Mouse (Mus musculus) erythroblast, embryonic 14.5 days (primary cell): Measurements from ENCODE around the gene Gm10577. TPM values are rescaled to one million over a fixed set of nuclear protein-coding genes. Genes with fewer than 3 reads are reported as not detected.

ENCODE experiments used
- H3K27me3 ChIP-seq: 2 replicates; pipeline ENCODE4 v1.6.1; 2012; ENCODE audit warnings: inconsistent platforms; ENCODE audit not compliant: control insufficient read depth
- H3K36me3 ChIP-seq: 2 replicates; pipeline ENCODE4 v1.6.1; 2012; ENCODE audit warnings: mild to moderate bottlenecking, inconsistent platforms; ENCODE audit not compliant: control insufficient read depth
- H3K4me1 ChIP-seq: 2 replicates; pipeline ENCODE4 v1.6.1; 2012; ENCODE audit warnings: inconsistent platforms; ENCODE audit not compliant: control insufficient read depth
- H3K4me3 ChIP-seq: replicated peaks from 2 replicates; pipeline ENCODE3; 2012; ENCODE audit warnings: moderate library complexity, mild to moderate bottlenecking, inconsistent platforms
- H3K9me3 ChIP-seq: 2 replicates; pipeline ENCODE4 v1.6.1; 2012; ENCODE audit warnings: low read length, inconsistent platforms, mixed read lengths; ENCODE audit not compliant: control insufficient read depth
- GATA1 ChIP-seq: IDR thresholded peaks from 2 replicates; pipeline ENCODE4 v1.6.1; 2012; ENCODE audit warnings: low read length, inconsistent platforms, mixed read lengths
- TAL1 ChIP-seq: IDR thresholded peaks from 3 replicates; pipeline ENCODE4 v1.6.1; 2012; ENCODE audit warnings: low read length, inconsistent platforms, mixed read lengths
- polyA plus RNA-seq: library from polyadenylated mRNA; stranded (reverse); fragments of >175 nt; gene quantifications from 2 replicates; pipeline ENCODE4 v1.2.3, GENCODE M21; 2012

The Gm10577 gene
- polyA plus RNA-seq = not detected in 2 replicates

DNA sequence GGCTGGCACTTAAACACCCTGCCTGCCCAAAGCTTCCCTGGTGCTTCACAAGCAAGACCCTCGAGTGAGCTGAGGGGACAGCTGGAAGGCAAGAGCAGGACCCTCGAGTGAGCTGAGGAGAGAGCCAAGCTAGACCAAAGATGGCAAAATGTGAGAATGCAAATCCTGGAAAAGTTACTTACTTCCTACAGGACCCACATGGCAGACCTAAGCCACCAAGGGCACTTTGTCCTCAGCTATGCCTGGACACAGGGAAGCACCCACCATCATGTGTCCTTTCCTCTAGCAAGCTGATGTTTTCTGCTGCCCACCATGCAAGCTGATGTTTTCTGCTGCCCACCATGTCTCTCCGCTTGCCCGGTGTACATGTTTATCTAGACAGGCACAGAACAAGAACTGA is at the start of gene Gm10577:
TSS of gene Gm10577 (minus strand) at position 101 of the 400 bp plus-strand sequence.
- no peak within 1 kb of the TSS for H3K4me3 ChIP-seq
- no peaks in the 10 kb centered on the region for H3K36me3 ChIP-seq
- H3K9me3 ChIP-seq = peaks cover 5% of the 10 kb centered on the region; the same call in 1 of the 2 replicates
- TF ChIP-seq GATA1 (no peak), TAL1 (no peak)
- H3K27me3 ChIP-seq = no peaks in the 10 kb centered on the region
- H3K4me1 ChIP-seq = peaks cover 3% of the 10 kb centered on the region

DNA sequence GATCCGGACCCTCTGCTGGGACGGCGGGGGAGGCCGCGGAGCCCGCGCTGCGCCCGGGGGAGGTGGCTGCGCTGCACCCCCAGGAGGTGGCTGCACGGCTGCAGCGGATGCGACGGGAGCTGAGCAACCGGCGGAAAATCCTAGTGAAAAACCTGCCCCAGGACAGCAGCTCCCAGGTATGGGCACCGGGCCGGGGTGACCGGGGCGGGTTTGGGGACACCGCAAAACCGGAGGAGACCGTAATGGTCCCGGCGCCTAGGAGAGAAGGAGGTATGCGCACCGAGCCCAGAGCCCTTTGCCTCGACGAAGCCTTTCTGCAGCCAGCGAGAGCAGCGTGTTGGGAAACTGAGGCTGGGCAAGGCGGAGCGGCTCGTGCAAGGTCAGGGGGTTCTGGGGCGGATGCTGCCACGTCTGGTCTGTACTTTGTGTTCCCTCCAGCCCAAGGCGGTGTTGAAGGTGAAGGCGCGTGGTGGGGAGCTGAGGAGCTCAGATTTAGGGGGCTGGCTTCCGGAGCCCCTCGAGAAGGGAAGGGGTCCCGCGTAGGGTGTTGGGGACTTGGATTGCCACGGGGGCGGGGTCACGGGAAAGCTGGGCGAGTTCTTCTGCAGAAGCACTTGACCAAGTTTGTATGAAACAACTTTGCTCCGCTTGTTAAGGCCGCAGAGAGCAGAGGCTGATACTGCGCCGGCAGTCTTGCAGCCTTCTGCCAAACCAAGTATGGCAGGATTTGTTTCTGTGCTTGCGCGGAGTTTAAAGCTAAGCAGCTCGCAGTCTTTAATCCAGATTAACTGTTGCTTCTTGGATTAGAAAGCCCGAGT is 48.9 kb upstream of the Gm10577 start:
- Histone ChIP-seq H3K4me3 (peak overlapping the region; percentile 46), H3K4me1 (peaks cover 6% of the 10 kb centered on the region), H3K36me3 (no peaks in the 10 kb centered on the region), H3K9me3 (no peaks in the 10 kb centered on the region), H3K27me3 (peaks cover 53% of the 10 kb centered on the region)
- TF ChIP-seq TAL1 (no peak), GATA1 (no peak)

DNA sequence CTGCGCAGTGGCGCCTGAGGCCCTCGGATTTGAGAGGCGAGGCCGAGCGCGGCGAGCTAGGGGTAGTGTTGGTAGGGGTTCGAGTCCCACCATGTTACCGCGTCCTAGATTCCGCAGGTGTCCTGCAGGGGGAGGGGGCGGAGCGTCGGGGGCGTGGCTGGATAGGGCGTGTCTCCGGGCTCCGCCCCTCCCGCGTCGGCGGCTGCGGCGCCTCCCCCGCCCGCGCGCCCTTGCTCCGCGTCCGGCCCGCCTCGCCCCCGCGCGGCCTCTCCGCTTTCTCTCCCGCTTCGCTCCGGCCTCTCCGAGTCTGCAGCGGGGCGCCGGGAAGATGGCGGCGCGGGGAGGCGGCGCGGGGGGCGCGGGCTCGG is 48.3 kb upstream of the Gm10577 start, which contains the start of gene Raver2:
TSS of gene Raver2 (plus strand) at position 198 of the 368 bp plus-strand sequence.
- H3K9me3 ChIP-seq = no peaks in the 10 kb centered on the region
- peak within 1 kb of the TSS; percentile 46 for H3K4me3 ChIP-seq
- no peaks in the 10 kb centered on the region for H3K36me3 ChIP-seq
- peaks cover 53% of the 10 kb centered on the region for H3K27me3 ChIP-seq
- H3K4me1 ChIP-seq = peaks cover 6% of the 10 kb centered on the region
- TF ChIP-seq GATA1 (no peak), TAL1 (no peak)

DNA sequence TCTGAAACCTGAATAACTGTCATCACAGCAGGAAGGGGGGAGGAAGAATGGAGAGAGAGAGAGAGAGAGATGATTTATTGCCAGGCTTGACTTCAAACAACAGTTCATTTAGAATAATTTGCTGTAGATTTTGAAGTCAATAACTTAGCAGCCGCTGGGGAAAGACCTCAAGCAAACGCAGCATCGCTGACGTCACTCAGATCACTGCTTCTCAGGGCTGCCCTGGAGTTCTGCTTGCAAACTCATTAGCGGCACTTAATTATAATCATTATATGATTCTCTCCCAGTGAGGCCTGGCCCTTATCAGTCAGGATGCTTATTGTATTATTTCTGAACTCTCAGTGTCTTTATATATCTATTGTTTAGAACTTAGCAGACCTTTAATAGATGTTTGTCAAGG is 45.9 kb upstream of the Gm10577 start:
- TF ChIP-seq GATA1 (no peak), TAL1 (no peak)
- H3K36me3 ChIP-seq = no peaks in the 10 kb centered on the region

DNA sequence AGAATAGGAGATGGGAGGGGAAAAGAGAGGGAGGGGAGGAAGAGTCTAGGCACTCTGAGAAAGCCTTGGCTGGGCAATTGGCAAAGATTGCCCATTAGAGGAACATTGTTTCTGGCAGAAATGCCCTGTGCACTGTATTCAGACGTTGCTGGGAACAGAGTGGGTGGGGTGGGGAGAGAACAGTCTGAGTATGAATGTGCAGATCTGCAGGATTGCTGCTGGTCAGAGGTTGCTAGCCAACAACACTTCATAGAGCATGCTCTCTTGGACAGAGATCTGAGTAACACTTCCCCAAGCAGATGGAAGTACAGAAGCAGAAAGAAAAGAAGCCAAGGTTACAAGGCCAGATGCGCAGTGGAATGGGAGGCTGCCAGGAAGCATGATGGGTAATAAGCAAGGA is 41.6 kb upstream of the Gm10577 start:
- Histone ChIP-seq H3K9me3 (peaks cover 2% of the 10 kb centered on the region; the same call in 1 of the 2 replicates), H3K4me3 (no peak overlapping the region), H3K4me1 (no peaks in the 10 kb centered on the region), H3K27me3 (peaks cover 3% of the 10 kb centered on the region), H3K36me3 (no peaks in the 10 kb centered on the region)
- TF ChIP-seq GATA1 (no peak), TAL1 (no peak)

More for the DNA sequence above, 45.9 kb upstream of the Gm10577 start:
- peaks cover 42% of the 10 kb centered on the region for H3K27me3 ChIP-seq
- H3K4me3 ChIP-seq = no peak overlapping the region
- H3K4me1 ChIP-seq = peaks cover 6% of the 10 kb centered on the region
- peaks cover 2% of the 10 kb centered on the region; the same call in 1 of the 2 replicates for H3K9me3 ChIP-seq

DNA sequence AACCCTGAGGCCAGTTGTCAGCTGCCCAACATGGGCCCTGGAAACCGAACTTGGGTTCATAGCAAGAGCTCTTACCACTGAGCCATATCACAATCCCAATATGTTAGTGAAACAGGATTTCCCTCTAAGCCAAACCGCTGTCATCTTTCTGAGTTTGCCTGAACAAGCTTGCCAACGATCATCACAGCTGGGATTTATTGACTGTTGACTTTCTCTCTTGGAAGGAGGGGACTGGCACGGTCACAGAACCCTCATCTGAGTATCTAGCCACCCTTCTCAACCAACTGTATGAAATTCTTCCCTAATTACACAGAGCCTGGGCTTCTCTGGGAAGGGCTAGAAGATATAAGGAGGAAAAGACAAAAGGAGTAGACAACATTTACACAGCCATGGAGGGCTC is 26.1 kb upstream of the Gm10577 start:
- Histone ChIP-seq H3K4me1 (no peaks in the 10 kb centered on the region), H3K4me3 (no peak overlapping the region)
- TF ChIP-seq TAL1 = no peak
- no peak for TF ChIP-seq GATA1

DNA sequence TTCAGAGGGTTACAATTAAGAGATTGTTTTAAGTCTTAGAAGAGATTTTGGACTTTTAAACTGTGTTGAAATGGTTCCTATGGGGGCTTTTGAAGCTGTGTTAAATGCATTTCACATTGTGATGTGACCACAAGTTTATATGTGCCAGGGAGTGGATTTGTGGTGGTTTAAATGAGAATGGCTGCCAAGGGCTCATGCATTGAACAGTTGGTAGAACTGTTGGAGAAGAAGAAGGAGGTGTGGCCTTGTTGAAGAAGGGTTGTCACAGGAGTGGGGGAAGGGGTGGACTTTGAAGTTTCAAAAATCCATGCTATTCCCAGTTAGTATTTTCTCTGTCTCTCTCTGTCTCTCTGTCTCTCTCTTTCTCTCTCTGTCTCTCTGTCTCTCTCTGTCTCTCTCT is 23.7 kb upstream of the Gm10577 start:
- Histone ChIP-seq H3K4me3 (no peak overlapping the region), H3K4me1 (no peaks in the 10 kb centered on the region), H3K9me3 (no peaks in the 10 kb centered on the region), H3K27me3 (no peaks in the 10 kb centered on the region), H3K36me3 (no peaks in the 10 kb centered on the region)
- TF ChIP-seq TAL1 (no peak), GATA1 (no peak)

More for the DNA sequence above, 26.1 kb upstream of the Gm10577 start:
- H3K36me3 ChIP-seq = no peaks in the 10 kb centered on the region
- H3K9me3 ChIP-seq = no peaks in the 10 kb centered on the region
- no peaks in the 10 kb centered on the region for H3K27me3 ChIP-seq

DNA sequence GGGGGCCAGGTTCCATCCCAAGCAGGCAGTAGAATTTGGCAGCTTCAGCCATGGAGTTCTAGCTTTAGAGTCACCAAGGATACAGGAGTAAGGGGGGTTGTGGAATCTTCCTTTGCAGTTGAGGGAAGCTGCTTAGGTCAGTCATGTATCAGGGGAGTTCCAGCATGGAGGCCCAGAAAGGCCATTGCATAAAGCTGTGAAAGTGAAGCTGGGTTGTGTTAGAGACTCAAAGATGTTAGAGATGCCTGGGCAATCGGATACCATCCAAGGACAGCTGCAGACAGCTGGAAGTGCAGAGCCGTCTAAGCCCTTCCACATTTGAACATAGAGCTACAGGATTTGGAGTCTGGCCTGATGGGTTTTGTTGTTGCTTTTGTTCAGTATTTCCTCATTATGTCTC is 23.2 kb upstream of the Gm10577 start:
- Histone ChIP-seq H3K4me3 (no peak overlapping the region), H3K27me3 (no peaks in the 10 kb centered on the region), H3K9me3 (no peaks in the 10 kb centered on the region), H3K36me3 (no peaks in the 10 kb centered on the region), H3K4me1 (no peaks in the 10 kb centered on the region)
- TF ChIP-seq GATA1 (no peak), TAL1 (no peak)

DNA sequence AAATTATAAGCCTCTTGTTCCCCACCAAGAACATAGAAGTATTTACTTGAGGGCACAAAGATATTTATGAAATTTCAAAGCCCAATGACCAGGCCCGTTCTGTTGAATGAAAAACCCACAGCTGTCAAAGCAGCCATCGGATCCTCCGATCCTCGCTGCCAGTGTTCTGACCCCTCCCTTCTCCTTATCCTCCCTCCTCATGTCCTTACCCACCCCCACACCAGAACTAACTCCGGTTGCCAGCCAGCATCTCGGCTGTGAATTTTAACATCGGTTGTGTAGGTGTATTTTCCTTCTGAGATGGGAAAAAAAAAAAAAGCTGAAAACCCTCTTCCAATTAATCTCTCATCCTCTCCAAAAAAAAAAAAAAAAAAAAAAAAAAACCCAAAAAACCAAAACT is 16.7 kb upstream of the Gm10577 start:
- Histone ChIP-seq H3K27me3 (no peaks in the 10 kb centered on the region), H3K4me1 (no peaks in the 10 kb centered on the region), H3K36me3 (no peaks in the 10 kb centered on the region), H3K4me3 (no peak overlapping the region), H3K9me3 (no peaks in the 10 kb centered on the region)
- TF ChIP-seq GATA1 (no peak), TAL1 (no peak)

DNA sequence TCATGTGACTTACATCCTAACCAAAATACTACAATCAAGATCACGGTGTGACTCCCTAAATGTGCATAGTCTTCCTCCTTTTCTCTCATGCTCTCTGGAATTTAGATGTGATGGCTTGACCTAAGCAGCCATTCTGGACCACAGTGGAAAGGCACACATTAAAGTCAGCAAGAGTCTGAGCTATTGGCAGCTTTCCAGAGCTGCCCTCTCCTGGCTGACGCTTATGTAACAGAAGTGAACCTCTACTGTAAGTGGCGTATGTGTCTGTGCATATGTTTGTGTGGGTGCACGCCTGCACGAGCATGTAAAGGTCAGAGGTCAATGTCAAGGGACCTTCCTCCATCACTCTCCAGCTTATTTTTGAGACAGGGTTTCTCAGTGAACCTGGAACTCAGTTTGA is 14.6 kb upstream of the Gm10577 start:
- TF ChIP-seq GATA1 (no peak), TAL1 (no peak)
- H3K4me1 ChIP-seq = no peaks in the 10 kb centered on the region
- H3K27me3 ChIP-seq = no peaks in the 10 kb centered on the region
- no peaks in the 10 kb centered on the region for H3K9me3 ChIP-seq
- H3K4me3 ChIP-seq = no peak overlapping the region
- H3K36me3 ChIP-seq = no peaks in the 10 kb centered on the region
